Mouse (Mus musculus): ENCODE data around the gene Cic.
"Not testable (repeated sequence)": the region's sequence is repeated elsewhere in the genome, so short reads cannot be mapped to it uniquely, and the experiment has no call there.

The Cic gene

DNA sequence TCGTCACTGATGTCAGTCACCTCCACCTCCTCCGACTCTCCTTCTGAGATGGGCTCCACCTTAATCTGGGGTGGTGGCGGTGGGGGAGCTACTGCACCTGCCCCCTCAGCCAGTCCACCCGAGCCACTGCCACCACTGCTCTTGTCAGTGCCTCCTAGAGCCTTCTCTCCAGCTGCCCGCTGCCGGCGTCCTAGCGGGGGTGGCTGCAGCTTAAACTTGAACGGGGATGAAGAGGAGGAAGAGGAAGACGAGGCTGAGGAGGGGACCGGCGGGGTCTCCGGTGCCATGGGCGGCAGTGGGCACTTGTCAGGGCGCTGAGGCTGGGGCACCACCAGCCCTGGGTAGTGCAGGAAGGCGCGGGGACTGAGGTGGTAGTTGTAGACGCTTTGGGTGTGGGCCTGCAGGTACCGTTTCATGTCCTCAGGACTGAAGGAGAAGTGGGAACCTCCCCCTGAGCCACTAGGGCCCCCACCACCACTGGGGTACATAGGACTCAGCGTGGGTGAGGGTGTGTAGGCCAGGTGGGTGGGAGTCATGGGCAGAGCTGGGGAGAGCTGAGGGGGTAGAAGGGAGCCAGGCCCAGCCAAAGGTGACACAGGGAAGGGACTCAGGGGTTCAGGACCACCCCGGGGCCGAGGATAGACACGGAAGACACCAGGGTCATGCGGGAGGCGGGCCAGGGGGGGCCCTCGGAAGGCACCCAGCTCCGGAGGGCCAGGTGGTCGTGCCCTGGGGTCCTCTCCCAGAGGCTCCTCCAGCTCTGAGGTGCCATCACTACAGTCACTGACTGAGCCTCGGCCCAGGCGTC lies 22.7 kb upstream of the Cic start:
- no peak for DNase-seq

DNA sequence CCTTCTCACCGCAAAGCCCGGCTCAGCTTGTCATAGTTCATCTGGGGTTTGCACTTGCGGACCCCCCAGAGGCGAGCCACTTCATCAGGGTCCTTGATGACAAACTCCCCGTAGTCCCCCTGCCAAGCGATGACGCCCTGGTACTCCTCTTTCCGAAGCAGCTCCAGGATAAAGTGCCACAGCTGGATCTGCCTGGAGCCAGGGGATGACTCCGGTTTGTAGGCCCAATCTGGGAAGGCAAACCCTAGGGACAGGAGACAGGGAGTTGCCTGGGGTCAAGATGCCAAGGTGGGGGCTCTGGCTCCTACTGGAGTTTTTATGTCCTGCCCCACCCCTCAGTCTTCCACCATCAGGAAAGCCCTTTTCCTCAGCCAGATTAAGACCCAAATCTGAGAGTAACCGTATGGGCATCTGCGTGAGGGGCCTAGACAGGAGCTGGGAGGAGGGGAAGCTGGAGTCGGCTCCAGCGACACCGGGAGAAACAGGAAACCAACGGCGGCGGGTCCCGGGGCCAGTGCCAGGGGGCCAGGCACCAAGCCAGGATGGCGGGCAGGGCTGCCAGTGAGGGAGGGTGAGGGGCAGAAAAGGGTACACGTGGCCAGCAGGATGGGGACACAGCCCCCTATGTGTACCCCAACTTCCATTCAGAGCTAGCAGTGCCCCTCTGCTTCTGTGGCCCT lies 21.3 kb upstream of the Cic start:
- no peak for DNase-seq

DNA sequence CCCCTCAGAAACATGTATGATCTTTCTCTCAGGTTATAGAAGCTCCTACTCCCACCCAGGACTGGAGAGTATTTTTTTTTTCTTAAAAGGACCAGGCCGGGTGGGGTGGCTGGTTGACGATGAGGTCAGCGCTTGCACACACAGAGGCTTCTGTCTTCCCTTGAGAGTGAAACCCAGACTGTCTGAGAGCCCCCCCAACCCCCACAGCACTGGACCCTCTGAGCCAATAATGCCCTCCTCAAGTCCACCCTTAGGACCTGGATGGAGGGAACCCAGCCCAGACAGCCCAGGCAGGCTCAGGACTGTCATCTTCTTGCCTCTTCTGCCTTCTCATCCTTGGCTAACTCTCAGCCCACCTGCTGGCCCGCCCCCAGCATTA lies 20.8 kb upstream of the Cic start:
- DNase-seq, result no peak

DNA sequence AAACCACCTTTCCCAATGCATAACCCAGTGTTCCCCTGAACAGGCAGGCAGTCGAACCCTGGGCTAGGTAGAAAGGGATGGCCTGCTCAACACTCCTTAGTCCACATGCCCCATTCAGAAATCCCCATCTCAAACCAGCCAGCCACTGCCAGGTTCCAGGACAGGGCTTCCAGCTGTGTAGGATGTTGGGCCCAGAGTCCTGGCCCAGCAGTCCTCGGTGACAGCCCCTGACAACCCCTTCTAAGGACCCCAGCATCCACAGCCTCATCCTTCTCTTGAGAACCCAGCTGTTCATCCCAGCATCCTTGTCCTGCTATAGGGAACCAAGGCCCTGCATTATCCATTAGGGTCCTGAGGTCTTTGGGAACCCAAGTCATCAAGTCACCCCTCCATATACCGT lies 20.0 kb upstream of the Cic start:
- DNase-seq, result no peak

DNA sequence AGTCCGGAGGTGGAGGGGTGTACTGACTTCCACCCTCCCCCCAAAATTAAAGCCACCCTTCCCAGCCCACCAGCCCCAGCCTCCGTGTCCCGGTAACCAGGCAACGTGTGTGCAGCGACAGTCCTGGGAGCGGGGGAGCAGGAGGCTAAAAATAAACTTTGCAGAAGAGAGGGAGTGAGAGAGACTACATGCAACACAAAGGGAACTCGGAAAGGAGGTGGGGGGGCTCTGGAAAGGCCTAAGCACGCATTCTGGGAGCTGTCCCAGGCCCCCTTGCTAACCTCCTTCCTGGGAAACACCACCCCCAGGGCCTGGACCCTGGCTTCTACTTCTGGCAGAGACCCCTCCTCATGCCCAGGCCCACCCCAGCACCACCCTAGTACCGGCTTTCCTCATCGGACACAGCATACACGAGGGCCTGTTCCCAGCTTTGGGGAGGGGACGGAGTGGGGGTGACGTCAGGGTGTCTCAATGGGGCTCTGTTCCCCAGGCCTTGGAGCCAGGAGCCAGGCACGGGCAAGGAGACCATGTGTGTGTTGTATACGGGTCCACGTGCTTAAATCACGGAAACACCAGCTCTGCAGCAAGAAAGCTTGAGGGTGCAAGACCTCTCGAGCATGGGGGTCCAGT lies 19.4 kb upstream of the Cic start:
- no peak for DNase-seq

DNA sequence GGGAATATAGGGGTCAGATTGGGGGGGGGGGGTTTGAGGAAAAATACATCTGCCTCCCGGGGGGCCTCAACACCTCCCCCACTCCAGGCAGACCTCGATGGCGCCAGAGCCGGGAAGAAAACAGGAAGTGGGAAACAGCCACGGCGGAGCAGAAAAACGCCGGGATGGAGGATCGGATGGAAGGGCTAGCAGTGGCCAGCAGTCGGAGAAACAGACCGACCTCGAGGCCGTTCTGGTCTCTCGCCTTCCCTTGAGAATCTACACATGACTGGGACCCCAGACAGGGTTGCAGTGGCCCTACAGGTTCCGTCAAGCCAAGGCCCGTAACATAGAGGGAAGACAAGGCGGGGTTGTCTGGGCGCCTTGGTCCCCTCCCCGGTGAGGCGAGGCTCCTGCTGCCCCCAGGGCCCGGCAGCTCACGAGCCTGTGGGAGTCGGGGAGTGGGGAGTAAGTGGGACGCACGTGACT lies 18.6 kb upstream of the Cic start:
- no peak for DNase-seq

DNA sequence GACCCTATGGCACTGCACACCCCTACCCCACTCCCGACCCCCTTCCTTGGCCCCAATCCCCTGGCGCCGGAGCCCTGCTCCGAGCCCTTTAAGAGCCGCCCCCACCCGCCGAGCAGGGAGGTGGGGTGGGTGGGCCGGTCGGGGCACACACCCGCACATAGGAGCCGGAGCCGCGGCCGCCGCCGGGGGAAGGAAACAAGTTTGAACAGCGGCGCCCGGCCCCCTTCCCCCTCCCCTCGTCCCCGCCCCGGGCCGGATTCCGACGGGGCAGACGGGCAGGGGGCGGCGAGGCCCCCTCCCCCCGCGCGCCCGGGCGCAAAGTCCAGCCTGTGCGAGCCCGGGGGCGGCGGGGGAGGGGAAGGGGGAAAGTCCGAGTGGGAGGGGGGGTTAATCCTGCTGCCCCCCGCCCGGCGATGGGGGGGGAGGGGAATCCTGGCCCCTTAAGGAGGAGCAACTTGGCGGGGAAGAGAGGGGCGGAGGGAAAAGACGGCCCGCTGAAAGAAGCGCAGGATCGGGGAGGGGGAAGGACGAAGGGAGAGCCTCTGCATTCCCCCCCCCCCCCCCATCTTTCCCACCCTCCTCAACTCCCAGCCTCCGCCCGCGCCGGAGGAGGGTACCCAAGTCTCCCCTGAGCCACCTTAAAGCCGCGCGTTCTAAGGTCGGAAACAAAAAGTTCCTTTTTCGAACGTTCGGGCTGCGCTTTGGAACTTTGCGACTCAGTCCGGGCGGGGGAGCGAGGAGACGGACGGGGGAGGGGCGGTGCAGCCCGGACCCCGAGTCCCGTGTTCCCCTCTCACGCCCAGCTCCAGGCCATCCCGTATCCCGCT lies 18.0 kb upstream of the Cic start:
- peak; percentile 81 for DNase-seq

DNA sequence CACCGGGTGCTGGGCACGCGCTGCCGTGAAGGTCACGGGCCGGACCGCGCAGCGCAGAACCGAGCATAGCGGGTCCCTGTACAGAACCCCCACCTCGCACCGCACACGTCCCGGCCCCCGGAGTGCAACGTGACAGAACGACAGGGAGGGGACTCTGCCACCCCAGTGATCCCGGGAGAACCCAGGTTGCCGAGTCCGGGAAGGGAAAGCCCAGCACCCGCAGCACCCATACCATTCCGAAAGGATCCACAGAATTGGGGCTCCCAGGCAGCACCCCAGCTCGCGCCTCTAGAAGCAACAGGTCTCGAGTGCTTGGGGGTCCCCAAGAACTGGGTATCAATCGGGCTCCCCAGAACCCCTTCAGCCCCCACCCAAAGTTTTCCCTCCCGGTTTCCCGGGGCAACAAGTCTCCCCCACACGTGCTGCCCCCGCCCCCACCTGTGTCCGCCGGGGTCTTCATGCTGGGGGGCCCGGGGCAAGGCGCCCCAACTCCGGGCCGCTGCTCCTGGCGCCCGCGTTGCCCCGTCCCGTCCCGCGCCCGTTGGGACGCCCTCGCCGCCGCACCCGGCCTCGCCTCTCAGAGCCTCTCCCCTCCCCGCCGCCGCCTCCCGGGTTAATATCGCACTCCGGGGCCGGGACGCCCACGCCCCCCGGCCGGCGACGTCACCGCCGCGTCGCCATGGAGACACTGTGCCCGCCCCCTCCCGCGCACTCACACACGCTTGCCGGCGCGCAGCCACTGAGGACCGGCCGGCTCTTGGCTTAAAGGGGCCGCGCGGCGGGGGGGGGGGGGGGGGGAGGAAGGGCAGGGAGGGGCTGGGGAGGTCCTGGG lies 17.1 kb upstream of the Cic start, which contains the start of gene Erf:
TSS of gene Erf (minus strand) at position 621 of the 832 bp plus-strand sequence.
- peak; percentile 96 for DNase-seq

DNA sequence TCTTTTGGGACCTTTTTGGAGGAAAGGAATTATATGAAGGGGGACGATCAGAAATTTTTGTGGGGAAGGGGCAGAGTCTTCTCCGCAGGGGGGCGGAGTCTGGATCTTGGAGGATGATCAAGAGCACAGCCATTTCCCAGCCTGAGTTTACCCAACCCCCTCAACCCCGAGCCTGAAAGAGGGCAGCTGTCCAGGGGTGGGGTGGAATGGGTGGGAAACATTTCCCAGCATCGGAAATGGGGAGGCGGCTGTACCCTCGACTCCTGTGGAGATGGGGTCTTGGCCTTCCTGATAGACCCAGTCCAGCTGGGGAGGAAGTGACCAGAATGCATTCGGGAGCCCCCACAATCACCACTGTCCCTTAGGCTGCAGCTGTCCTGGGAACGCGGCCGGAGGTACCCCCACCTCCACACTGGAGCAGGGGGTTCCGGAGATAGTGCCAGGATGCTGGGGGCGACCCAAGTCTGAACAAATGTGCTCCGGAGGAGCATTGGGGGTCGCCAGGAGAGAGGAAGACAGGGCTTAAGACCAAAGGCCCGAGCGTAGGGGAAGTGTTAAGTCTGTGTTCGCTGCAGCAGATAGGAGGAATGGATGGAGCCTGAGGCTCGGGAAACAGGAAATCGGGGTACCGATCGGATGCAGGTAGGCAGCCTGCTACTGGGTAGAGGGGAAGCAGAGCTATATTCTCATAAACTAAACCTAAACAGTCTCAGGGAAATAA lies 16.3 kb upstream of the Cic start:
- peak; percentile 61 for DNase-seq

DNA sequence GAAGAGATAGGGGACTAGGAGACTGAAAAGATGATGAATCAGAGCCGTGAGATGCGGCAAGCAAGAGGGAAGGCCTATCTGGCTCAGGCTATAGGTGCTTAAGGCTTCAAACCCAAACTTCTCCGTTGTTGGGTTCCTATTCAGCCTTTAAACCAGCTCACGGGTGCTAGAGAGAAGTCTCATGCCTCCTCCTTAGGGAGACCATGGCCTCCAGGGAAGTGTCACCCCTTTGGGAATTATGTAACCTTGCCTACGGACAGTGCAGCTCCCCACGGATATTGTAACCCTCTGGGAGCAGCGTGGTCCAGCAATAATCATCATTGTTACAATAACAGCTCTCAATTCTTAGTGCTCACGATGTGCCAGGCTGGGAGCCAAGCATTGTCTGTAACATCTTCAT lies 15.7 kb upstream of the Cic start:
- DNase-seq, result no peak

DNA sequence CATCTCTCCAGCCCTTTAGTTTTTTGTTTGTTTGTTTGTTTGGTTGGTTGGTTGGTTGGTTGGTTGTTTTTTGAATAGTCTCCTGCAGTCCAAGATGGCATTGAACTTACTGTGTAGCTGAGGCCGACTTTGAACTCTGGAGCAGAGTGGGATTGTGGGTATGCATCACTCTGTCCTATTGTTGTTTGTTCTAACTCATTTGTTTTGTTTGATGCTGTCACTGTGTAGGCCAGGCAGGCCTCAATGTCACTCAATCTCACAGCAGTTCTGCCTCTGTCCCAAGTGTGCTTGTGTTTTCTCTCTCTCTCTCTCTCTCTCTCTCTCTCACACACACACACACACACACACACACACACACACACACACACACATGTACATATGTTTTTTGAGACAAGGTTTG lies 5.6 kb upstream of the Cic start:
- DNase-seq, result no peak

DNA sequence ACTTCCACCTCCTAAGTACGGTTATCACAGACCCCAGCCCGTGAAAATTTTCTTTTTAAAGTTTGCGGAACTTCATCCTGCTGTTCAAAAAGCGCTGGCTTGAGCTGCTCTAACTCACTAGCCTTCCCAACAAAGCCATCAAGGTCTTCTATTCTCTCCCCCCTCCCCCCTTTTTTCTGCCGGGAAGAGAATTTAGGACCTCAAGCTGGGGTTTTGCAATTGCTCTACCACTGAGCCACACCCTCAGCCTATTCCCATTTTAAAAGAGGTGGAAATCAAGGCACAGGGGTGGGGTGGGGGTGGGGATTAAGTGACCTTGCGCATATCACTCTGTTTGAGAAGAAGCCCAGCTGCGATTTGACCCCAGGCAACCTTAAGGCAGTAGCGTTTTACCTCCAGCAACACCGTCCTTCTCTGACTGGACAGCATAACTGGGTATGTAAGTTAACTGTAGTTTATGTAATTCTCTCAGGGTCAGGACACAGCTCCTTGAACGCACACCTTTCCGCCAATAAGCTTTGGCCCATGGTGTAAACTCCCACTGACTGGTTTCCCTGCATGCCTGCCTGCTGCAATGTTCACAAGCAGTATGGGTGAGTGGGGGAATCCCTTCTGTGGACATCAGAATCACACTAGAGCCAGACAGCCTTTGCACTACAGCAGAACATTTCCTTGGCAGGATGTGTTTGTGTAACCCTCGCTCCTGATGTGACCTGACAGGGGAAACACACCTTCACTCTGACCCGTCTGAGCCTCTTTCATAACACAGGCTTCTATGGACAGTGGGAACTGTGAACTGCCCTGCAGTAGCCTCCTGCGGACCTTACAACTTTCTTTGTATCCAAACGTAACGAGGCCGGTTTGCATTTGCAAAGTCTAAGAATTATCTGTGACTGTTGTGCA lies 3.3 kb upstream of the Cic start:
- no peak for DNase-seq

DNA sequence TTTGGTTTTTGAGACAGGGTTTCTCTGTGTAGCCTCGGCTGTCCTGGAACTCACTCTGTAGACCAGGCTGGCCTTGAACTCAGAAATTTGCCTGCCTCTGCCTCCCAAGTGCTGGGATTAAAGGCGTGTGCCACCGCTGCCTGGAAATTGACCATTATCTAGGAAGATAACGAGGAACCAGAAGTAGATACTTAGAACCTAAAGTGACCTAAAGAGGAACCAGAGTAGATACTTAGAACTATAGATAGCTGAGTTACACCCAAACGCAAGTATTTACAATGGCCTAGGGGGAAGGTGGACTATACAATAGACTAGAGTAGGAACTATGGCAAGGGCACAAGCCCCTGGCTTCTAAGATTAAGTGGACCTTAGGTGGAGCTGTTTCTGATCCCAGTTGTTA lies 1.8 kb upstream of the Cic start:
- not testable (repeated sequence) for DNase-seq

DNA sequence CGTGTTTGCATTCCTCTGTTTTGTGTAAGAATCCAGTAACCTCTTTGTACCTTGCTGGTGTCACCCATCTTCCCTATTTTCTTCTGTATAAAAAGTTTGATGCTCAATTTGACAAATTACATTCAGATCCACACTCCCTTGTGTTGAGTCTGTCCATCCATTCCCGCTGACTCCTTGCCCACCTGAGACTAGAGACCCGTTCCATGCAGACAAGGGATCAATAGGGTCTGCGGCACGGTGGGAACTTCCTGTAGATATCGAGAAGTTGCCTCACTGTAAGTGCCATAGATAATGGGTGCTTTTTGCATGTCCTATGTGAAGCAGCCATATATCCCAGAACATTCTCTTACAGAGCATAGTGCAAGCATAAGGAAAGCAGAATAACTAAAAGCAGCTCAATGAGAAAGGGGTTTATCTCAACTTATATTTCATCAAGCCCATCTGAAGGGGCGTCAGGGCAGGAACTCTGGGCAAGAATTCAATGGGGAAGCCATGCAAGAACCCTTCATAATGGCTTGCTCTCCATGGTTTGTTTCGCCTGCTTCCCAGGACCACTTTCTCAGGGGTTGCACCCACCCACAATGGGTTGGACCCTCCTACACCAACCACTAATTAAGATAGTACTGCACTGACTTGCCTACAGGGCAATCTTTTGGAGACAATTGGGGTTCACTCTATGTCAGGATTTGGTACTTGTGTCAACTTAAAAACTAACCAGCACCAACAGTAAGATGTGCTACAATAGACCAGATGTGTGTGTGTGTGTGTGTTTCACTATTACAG lies 1.1 kb upstream of the Cic start:
- DNase-seq, result no peak

DNA sequence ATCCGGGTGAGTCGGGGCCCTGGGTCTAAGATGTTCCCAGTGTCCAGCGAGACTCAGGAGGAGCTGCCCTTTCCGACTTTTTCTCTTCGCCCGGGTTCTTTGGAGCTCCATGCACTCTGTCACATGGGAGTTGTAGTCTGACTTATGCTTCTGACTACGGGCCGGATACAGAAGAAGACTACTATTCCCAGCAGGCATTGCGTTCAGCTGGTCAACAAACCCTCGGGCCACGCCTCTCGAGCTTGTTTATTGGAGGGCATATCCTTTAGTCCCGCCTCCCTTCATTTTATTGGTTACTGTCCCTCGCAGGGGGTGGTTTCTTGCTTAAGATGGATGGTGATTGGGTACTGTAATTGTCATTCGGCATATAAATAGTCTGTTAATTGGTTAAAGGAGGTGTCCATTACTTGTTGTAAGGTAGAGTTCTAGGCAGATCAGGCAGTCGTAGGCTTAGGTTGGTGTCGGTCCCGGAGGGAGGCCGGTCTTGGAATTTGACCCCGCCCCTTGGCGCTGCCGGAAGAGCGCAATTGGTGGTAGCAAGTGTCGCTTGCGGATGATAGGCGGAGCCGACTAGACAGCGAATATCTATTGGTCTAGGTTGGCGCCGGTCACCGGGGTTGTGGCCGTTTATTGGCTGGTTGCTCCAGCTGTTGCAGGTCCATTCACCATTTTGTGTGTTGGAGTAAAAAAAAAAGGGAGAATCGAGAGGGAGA lies 403 bp downstream of the Cic start:
- peak; percentile 99 for DNase-seq

DNA sequence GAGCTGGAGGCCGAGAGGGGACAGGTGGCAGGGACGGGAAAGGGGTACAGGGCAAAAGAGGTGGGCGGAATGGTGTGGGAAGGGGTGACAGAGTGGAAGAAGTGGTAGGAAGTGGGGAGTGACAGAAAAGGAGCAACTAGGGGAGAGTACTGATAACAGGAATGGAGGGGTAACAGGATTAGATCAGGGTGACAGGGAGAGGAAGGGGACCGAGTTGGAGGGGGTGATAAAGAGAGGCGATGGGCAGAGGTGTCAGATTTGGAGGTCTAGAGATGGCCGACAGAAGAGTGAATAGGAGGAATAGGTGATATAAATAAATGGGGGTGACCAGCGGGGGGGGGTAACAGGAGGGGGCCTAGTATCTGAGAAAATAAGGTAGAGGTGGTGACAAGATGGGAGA lies 1.1 kb downstream of the Cic start:
- no peak for DNase-seq

DNA sequence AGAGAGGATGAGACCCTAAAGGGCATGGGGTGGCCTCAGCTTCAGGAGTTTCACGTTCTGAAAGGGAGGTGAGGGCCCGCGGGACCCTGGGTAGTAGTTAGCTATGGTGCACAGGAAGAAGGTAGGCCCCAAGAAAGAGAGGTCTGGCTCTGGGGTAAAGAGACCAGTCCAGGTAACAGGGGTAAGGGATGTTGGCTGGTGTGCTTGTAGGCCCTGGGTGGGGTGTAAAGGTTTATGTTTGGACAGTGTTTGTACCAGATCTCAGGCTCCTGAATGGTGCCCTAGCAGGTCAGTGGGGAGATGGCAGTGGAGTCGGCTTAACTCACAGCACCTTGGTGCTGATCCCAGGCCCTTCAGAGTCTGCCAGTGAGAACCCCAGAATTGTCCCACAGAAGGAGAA lies 1.5 kb downstream of the Cic start:
- peak; percentile 13 for DNase-seq

DNA sequence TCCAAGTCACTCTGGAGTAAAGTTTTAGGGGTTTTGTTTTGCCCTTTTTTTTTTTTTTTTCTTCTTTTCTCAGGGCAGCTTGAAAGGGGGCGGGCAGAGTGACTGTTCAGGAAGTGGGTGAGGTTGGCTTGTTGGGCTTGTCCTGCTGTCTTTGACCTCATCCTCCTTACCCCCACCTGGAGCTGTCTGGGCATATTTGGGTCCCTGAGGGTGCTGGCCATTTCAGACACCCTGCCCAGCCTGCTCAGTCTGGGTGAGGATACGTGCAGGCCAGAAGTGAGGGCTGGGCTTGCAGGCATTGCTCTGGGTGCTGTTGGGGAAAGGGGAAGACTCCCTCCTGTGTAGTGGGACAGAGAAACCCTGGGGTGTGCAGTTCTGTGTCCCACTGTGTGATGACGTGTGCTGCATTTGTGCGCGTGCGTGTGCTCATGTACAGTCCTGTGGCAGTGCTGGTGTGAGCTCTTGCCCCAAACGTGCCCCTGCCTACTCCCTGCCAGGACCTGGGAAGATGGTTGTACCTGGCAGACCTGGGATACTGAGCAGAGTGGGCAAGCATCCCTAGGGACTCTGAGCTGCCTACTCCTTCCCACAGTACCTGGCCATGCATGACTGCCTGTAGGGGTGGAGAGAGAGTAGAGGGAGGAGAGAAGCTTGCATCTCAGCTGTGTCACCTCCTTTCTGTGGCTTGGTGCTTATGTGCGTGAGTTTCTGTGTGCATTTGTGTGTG lies 2.2 kb downstream of the Cic start:
- DNase-seq, result no peak

All from liver (tissue).